Mouse (Mus musculus) forebrain, postnatal 0 days (tissue): ENCODE results near the gene Lst1. TPM values are rescaled to one million over a fixed set of nuclear protein-coding genes. Genes with fewer than 3 reads are reported as not detected.

Experiments used
- ATAC-seq: fragments of 200-750 bp; cut with Nextera tagmentation; 2 replicates; pipeline ENCODE4 v1.8.0; 2017; ENCODE audit warnings: mild to moderate bottlenecking, moderate library complexity
- DNase-seq: peaks from one replicate; pipeline ENCODE4 v3.0.0-alpha.2; 2015
- H3K27ac ChIP-seq: fragments of 300-500 bp; sonication (generic); 2 replicates; pipeline ENCODE4 v1.5.1; 2014; ENCODE audit warnings: low read depth, mild to moderate bottlenecking, antibody characterized with exemption, low read length, moderate library complexity, mixed read lengths
- H3K27me3 ChIP-seq: fragments of 300-500 bp; sonication (generic); 2 replicates; pipeline ENCODE4 v1.6.1; 2014; ENCODE audit warnings: mild to moderate bottlenecking, low read length, mixed read lengths; ENCODE audit not compliant: insufficient read depth
- H3K36me3 ChIP-seq: fragments of 300-500 bp; sonication (generic); 2 replicates; pipeline ENCODE4 v1.6.1; 2014; ENCODE audit warnings: mild to moderate bottlenecking, moderate library complexity; ENCODE audit not compliant: insufficient read depth
- H3K4me1 ChIP-seq: fragments of 300-500 bp; sonication (generic); 2 replicates; pipeline ENCODE4 v1.6.1; 2014; ENCODE audit warnings: antibody characterized with exemption; ENCODE audit not compliant: insufficient read depth
- H3K4me2 ChIP-seq: fragments of 300-500 bp; sonication (generic); 2 replicates; pipeline ENCODE4 v1.6.1; 2014; ENCODE audit warnings: low read depth, mild to moderate bottlenecking, moderate library complexity
- H3K4me3 ChIP-seq: fragments of 300-500 bp; sonication (generic); 2 replicates; pipeline ENCODE4 v1.5.1; 2014; ENCODE audit warnings: low read depth, low read length, mixed read lengths
- H3K9ac ChIP-seq: fragments of 300-500 bp; sonication (generic); 2 replicates; pipeline ENCODE4 v1.6.1; 2014; ENCODE audit warnings: mild to moderate bottlenecking
- H3K9me3 ChIP-seq: fragments of 300-500 bp; sonication (generic); 2 replicates; pipeline ENCODE4 v1.6.1; 2016; ENCODE audit warnings: low read length
- CTCF ChIP-seq: sonication (generic); IDR thresholded peaks from 2 replicates; pipeline ENCODE4 v1.5.1; 2016; ENCODE audit warnings: antibody characterized with exemption, control low read depth, low read depth
- WGBS: fragments of 180-500 bp; shearing (Covaris S2); extraction: QIAGEN DNeasy Blood & Tissue Kit; methylation state at CpG from one replicate; pipeline ENCODE4 v1.1.7; 2014; 5-methylcytosine and 5-hydroxymethylcytosine counted together
- microRNA-seq, 2 experiments: library from miRNA; unstranded; fragments of <30 nt; microRNA quantifications; one replicate each; pipeline ENCODE4; 2016
- polyA plus RNA-seq: library from polyadenylated mRNA; unstranded; fragments of >200 nt; fragmentation: Nextera tagmentation; extraction: Ambion mirVana; gene quantifications from 2 replicates; pipeline ENCODE4 v1.2.1, GENCODE M21; 2015
- total RNA-seq: library from RNA; depleted of rRNA; stranded (reverse); fragments of >200 nt; gene quantifications from 2 replicates; pipeline ENCODE4 v1.2.3, GENCODE M21; 2014; rRNA removed

Gene Lst1
- total and polyA plus RNA-seq, 2 experiments from 2014 or later = 11.4 to 17.4 TPM

DNA sequence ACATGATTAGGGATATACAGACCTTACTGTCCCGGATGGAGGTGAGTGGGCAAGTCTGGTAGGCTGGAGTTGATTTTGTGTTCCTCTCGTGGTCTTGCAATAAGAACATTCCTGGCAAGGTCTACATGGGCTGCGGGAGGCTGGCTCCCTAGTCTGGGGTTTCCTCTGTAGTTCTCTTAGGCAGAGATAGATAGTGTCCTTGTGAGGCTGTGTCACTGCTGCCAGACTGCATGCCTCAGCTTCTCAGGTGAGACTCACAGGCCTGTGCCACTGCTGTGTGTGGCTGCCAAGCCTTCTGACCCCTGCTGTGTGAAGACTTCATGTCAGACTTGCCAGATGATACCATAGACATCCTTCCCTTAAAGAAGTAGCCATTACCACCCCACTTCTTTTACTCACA lies 49.0 kb downstream of the Lst1 start:
- ATAC-seq = no peak
- H3K27me3 ChIP-seq = no peaks in the 10 kb centered on the region
- WGBS = 89% methylated on average over 3 of the region's 3 CpGs
- no peak for TF ChIP-seq CTCF
- H3K9me3 ChIP-seq = no peaks in the 10 kb centered on the region
- peaks cover 60% of the 10 kb centered on the region for H3K36me3 ChIP-seq
- H3K27ac ChIP-seq = no peak overlapping the region
- peaks cover 7% of the 10 kb centered on the region for H3K4me1 ChIP-seq
- no peak overlapping the region for H3K9ac ChIP-seq
- H3K4me2 ChIP-seq = no peak overlapping the region
- no peak overlapping the region for H3K4me3 ChIP-seq
- DNase-seq = no peak

DNA sequence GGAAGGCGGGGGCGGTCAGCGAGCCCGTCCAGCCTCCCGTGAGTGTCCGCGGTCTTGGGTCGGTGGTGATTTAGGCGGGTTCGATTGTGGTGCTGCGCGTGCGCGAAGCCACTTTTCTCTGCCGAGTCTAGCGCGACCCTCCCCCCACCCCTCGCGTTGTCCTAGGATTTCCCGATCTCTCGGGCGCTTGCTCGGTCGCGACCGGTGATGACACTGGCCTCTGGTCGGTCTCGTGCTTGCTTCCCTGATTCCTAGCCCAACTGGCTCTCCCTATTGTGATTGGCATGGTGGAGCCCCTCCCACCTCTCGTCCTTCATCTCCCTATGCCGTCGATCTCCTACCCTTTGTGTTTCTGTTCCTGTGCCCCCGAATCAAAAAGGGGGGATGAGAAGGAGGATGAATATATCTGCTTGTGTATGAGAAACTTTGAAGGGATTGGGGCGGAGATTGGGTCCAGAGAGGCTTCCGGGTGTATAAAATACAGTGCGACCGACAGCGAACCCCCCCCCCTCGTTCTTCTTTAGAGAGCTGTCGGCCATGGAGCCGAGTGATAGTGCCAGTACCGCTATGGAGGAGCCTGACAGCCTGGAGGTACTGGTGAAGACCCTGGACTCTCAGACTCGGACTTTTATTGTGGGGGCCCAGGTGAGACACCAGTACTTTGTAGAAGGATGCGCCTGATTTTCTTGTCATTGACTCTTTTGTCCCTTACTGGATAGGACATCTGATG lies 52.5 kb downstream of the Lst1 start:
- WGBS = under 1% methylated on average over 43 of the region's 43 CpGs

More for the DNA sequence above, 52.5 kb downstream of the Lst1 start:
- H3K9ac ChIP-seq = peak overlapping the region; percentile 73
- H3K4me2 ChIP-seq = peak overlapping the region; percentile 83
- no peak for TF ChIP-seq CTCF
- H3K4me3 ChIP-seq = peak overlapping the region; percentile 92
- peak overlapping the region; percentile 90 for H3K27ac ChIP-seq
- peaks cover 7% of the 10 kb centered on the region for H3K4me1 ChIP-seq
- H3K9me3 ChIP-seq = no peaks in the 10 kb centered on the region
- ATAC-seq (peak; percentile 58), DNase-seq (no peak)
- H3K36me3 ChIP-seq = peaks cover 26% of the 10 kb centered on the region
- H3K27me3 ChIP-seq = no peaks in the 10 kb centered on the region

Small RNA genes lying within 50 kb of the gene (microRNA-seq; reads per million reads assigned to microRNA genes)
- gene Mir6973a (0 reads per million in 2 experiments), gene Mir6974 (0 reads per million in 2 experiments)

Other genes starting within 250 kb of the Lst1 start
Only the 30 nearest of the 38 such genes appear.
- 0.14 and 0.31 TPM in 2 replicates for gene Vwa7, start 171.9 kb downstream of the Lst1 start, total RNA-seq
- 0.08 TPM in 1 of 2 replicates, not detected in the other for gene Vwa7, start 171.9 kb downstream of the Lst1 start, polyA plus RNA-seq
- gene Sapcd1, start 160.4 kb downstream of the Lst1 start, total RNA-seq = 2.2 and 2.7 TPM in 2 replicates
- 1.6 TPM in 2 replicates for gene Sapcd1, start 160.4 kb downstream of the Lst1 start, polyA plus RNA-seq
- gene Msh5, start 141.7 kb downstream of the Lst1 start, total RNA-seq = 1.3 and 2.2 TPM in 2 replicates
- gene Msh5, start 141.7 kb downstream of the Lst1 start, polyA plus RNA-seq = 1.1 and 1.3 TPM in 2 replicates
- gene Clic1, start 138.5 kb downstream of the Lst1 start, total RNA-seq = 26.8 and 29.3 TPM in 2 replicates
- 47.9 and 50.5 TPM in 2 replicates for gene Clic1, start 138.5 kb downstream of the Lst1 start, polyA plus RNA-seq
- 167 and 220 TPM in 2 replicates for gene Ddah2, start 129.4 kb downstream of the Lst1 start, total RNA-seq
- gene Ddah2, start 129.4 kb downstream of the Lst1 start, polyA plus RNA-seq = 261 and 299 TPM in 2 replicates
- not detected in 2 replicates for gene Ly6g6c, start 123.1 kb downstream of the Lst1 start, total RNA-seq
- not detected in 2 replicates for gene Ly6g6c, start 123.1 kb downstream of the Lst1 start, polyA plus RNA-seq
- not detected in 2 replicates for gene Mpig6b, start 122.3 kb downstream of the Lst1 start, total RNA-seq
- gene Mpig6b, start 122.3 kb downstream of the Lst1 start, polyA plus RNA-seq = 0.08 TPM in 2 replicates
- 0.38 and 3.9 TPM in 2 replicates for gene Ly6g6e, start 111.5 kb downstream of the Lst1 start, total RNA-seq
- 2.9 and 3.9 TPM in 2 replicates for gene Ly6g6e, start 111.5 kb downstream of the Lst1 start, polyA plus RNA-seq
- 3.8 TPM in 1 of 2 replicates, not detected in the other for gene Ly6g6d, start 110.4 kb downstream of the Lst1 start, total RNA-seq
- gene Ly6g6d, start 110.4 kb downstream of the Lst1 start, polyA plus RNA-seq = 1.2 and 1.6 TPM in 2 replicates
- gene Ly6g6f, start 102.8 kb downstream of the Lst1 start, total RNA-seq = 0.23 TPM in 1 of 2 replicates, not detected in the other
- not detected in 2 replicates for gene Ly6g6f, start 102.8 kb downstream of the Lst1 start, polyA plus RNA-seq
- 139 and 202 TPM in 2 replicates for gene Abhd16a, start 99.2 kb downstream of the Lst1 start, total RNA-seq
- gene Abhd16a, start 99.2 kb downstream of the Lst1 start, polyA plus RNA-seq = 92.8 and 96.3 TPM in 2 replicates
- not detected in 2 replicates for gene Ly6g5c, start 80.2 kb downstream of the Lst1 start, total RNA-seq
- gene Ly6g5c, start 80.2 kb downstream of the Lst1 start, polyA plus RNA-seq = not detected in 2 replicates
- 0.54 and 1.1 TPM in 2 replicates for gene Ly6g5b, start 73.0 kb downstream of the Lst1 start, total RNA-seq
- 0.55 and 1.1 TPM in 2 replicates for gene Ly6g5b, start 73.0 kb downstream of the Lst1 start, polyA plus RNA-seq
- 16.9 and 20.5 TPM in 2 replicates for gene Gpank1, start 67.0 kb downstream of the Lst1 start, total RNA-seq
- gene Gpank1, start 67.0 kb downstream of the Lst1 start, polyA plus RNA-seq = 19.7 and 20.8 TPM in 2 replicates
- 240 and 247 TPM in 2 replicates for gene Csnk2b, start 66.4 kb downstream of the Lst1 start, total RNA-seq
- 334 and 335 TPM in 2 replicates for gene Csnk2b, start 66.4 kb downstream of the Lst1 start, polyA plus RNA-seq
- gene D17H6S53E, start 62.1 kb downstream of the Lst1 start, total RNA-seq = 15.3 and 26.2 TPM in 2 replicates
- gene D17H6S53E, start 62.1 kb downstream of the Lst1 start, polyA plus RNA-seq = 7.4 and 8.0 TPM in 2 replicates
- 0.71 and 0.77 TPM in 2 replicates for gene Apom, start 56.4 kb downstream of the Lst1 start, total RNA-seq
- not detected in 2 replicates for gene Apom, start 56.4 kb downstream of the Lst1 start, polyA plus RNA-seq
- 285 and 340 TPM in 2 replicates for gene Bag6, start 53.3 kb downstream of the Lst1 start, total RNA-seq
- gene Bag6, start 53.3 kb downstream of the Lst1 start, polyA plus RNA-seq = 68.2 and 71.9 TPM in 2 replicates
- 112 and 155 TPM in 2 replicates for gene Prrc2a, start 23.5 kb downstream of the Lst1 start, total RNA-seq
- gene Prrc2a, start 23.5 kb downstream of the Lst1 start, polyA plus RNA-seq = 56.7 and 85.3 TPM in 2 replicates
- gene Aif1, start 12.4 kb downstream of the Lst1 start, total RNA-seq = 1.9 and 3.6 TPM in 2 replicates
- gene Aif1, start 12.4 kb downstream of the Lst1 start, polyA plus RNA-seq = 8.4 and 10.0 TPM in 2 replicates
- 0.76 and 1.1 TPM in 2 replicates for gene Ltb, start 6.0 kb upstream of the Lst1 start, total RNA-seq
- gene Ltb, start 6.0 kb upstream of the Lst1 start, polyA plus RNA-seq = 0.64 and 1.1 TPM in 2 replicates
- 0.71 TPM in 1 of 2 replicates, not detected in the other for gene Tnf, start 13.6 kb upstream of the Lst1 start, total RNA-seq
- 0.09 TPM in 1 of 2 replicates, not detected in the other for gene Tnf, start 13.6 kb upstream of the Lst1 start, polyA plus RNA-seq
- gene Lta, start 16.9 kb upstream of the Lst1 start, total RNA-seq = 0.38 TPM in 1 of 2 replicates, not detected in the other
- gene Lta, start 16.9 kb upstream of the Lst1 start, polyA plus RNA-seq = 0.50 and 0.80 TPM in 2 replicates
- gene Gm16181, start 32.4 kb upstream of the Lst1 start, total RNA-seq = not detected in 2 replicates
- not detected in 2 replicates for gene Gm16181, start 32.4 kb upstream of the Lst1 start, polyA plus RNA-seq
- 59.7 and 81.4 TPM in 2 replicates for gene Atp6v1g2, start 45.2 kb upstream of the Lst1 start, total RNA-seq
- gene Atp6v1g2, start 45.2 kb upstream of the Lst1 start, polyA plus RNA-seq = 121 and 146 TPM in 2 replicates
- 17.1 and 24.5 TPM in 2 replicates for gene Nfkbil1, start 47.4 kb upstream of the Lst1 start, total RNA-seq
- gene Nfkbil1, start 47.4 kb upstream of the Lst1 start, polyA plus RNA-seq = 12.3 and 12.4 TPM in 2 replicates
- gene Ddx39b, start 53.3 kb upstream of the Lst1 start, total RNA-seq = 305 and 336 TPM in 2 replicates
- gene Ddx39b, start 53.3 kb upstream of the Lst1 start, polyA plus RNA-seq = 357 and 382 TPM in 2 replicates
- 54.9 and 63.3 TPM in 2 replicates for gene H2-D1, start 74.3 kb upstream of the Lst1 start, total RNA-seq
- 74.5 and 95.9 TPM in 2 replicates for gene H2-D1, start 74.3 kb upstream of the Lst1 start, polyA plus RNA-seq
- 0.46 and 1.00 TPM in 2 replicates for gene H2-Q1, start 132.0 kb upstream of the Lst1 start, total RNA-seq
- 0.45 and 0.74 TPM in 2 replicates for gene H2-Q1, start 132.0 kb upstream of the Lst1 start, polyA plus RNA-seq
- 5.5 and 16.2 TPM in 2 replicates for gene H2-Q2, start 153.8 kb upstream of the Lst1 start, total RNA-seq
- 4.5 and 8.0 TPM in 2 replicates for gene H2-Q2, start 153.8 kb upstream of the Lst1 start, polyA plus RNA-seq